Mouse (Mus musculus) spleen, adult 2 months (tissue): ENCODE measurements around the gene Grrp1.

Source experiments
- CTCF ChIP-seq: fragments of 200-500 bp; IDR thresholded peaks from 2 replicates; pipeline ENCODE4 v1.5.1; 2011; ENCODE audit warnings: mild to moderate bottlenecking, inconsistent platforms; ENCODE audit not compliant: insufficient read depth, insufficient read length, insufficient replicate concordance; ENCODE audit errors: extremely low read depth
- POLR2A ChIP-seq: fragments of 200-500 bp; IDR thresholded peaks from 2 replicates; pipeline ENCODE4 v1.6.1; 2011; ENCODE audit warnings: low read depth, low read length, inconsistent platforms

- no peak for TF ChIP-seq CTCF
- TF ChIP-seq POLR2A: no peak
These were observed 12.1 kb upstream of the Grrp1 start for GRCm38 (mm10) chr4:134265860-134266585.
